Mouse (Mus musculus) embryonic facial prominence, embryonic 11.5 days (tissue): ENCODE results near the gene Bcar3. TPM values are rescaled to one million over a fixed set of nuclear protein-coding genes. Genes with fewer than 3 reads are reported as not detected.
A peak's percentile ranks its signal among the peaks of the same experiment; 100 is the strongest.
"Not testable (repeated sequence)": the region's sequence is repeated elsewhere in the genome, so short reads cannot be mapped to it uniquely, and the experiment has no call there.

Experiments
- ATAC-seq: fragments of 200-750 bp; cut with Nextera tagmentation; replicated peaks from 2 replicates; pipeline ENCODE4 v1.8.0; 2017; ENCODE audit warnings: low read depth; ENCODE audit not compliant: insufficient number of reproducible peaks, low FRiP score, low TSS enrichment
- DNase-seq: peaks from one replicate; pipeline ENCODE4 v3.0.0-alpha.2; 2015; ENCODE audit warnings: low spot score
- H3K27ac ChIP-seq: fragments of 300-500 bp; sonication (generic); replicated peaks from 2 replicates; pipeline ENCODE4 v1.5.1; 2014; ENCODE audit warnings: mild to moderate bottlenecking, low read depth, low read length, control low read depth
- H3K27me3 ChIP-seq: fragments of 300-500 bp; sonication (generic); 2 replicates; pipeline ENCODE4 v1.6.1; 2014; ENCODE audit warnings: mild to moderate bottlenecking, low read length, moderate library complexity, mixed read lengths; ENCODE audit not compliant: control insufficient read depth, insufficient read depth
- H3K36me3 ChIP-seq: fragments of 300-500 bp; sonication (generic); replicated peaks from 2 replicates; pipeline ENCODE4 v1.6.1; 2014; ENCODE audit warnings: low read depth, mild to moderate bottlenecking, low read length, moderate library complexity, mixed read lengths; ENCODE audit not compliant: control insufficient read depth, insufficient read depth
- H3K4me1 ChIP-seq: fragments of 300-500 bp; sonication (generic); 2 replicates; pipeline ENCODE4 v1.6.1; 2014; ENCODE audit warnings: low read length, mixed read lengths; ENCODE audit not compliant: control insufficient read depth, insufficient read depth
- H3K4me2 ChIP-seq: fragments of 300-500 bp; sonication (generic); 2 replicates; pipeline ENCODE4 v1.6.1; 2014; ENCODE audit warnings: low read depth, mild to moderate bottlenecking, control low read depth, low read length, moderate library complexity
- H3K4me3 ChIP-seq: fragments of 300-500 bp; sonication (generic); 2 replicates; pipeline ENCODE4 v1.5.1; 2014; ENCODE audit warnings: low read depth, low read length, control low read depth
- H3K9ac ChIP-seq: fragments of 300-500 bp; sonication (generic); replicated peaks from 2 replicates; pipeline ENCODE4 v1.6.1; 2014; ENCODE audit warnings: mild to moderate bottlenecking, control low read depth, low read length
- H3K9me3 ChIP-seq: fragments of 300-500 bp; sonication (generic); replicated peaks from 2 replicates; pipeline ENCODE4 v1.6.1; 2016; ENCODE audit warnings: mild to moderate bottlenecking, low read length, inconsistent platforms, mixed read lengths; ENCODE audit not compliant: control insufficient read depth
- WGBS: fragments of 180-500 bp; shearing (Covaris S2); extraction: QIAGEN DNeasy Blood & Tissue Kit; methylation state at CpG from one replicate; pipeline ENCODE4 v1.1.7; 2014; 5-methylcytosine and 5-hydroxymethylcytosine counted together
- polyA plus RNA-seq: library from polyadenylated mRNA; unstranded; fragments of >200 nt; fragmentation: Nextera tagmentation; extraction: Ambion mirVana; gene quantifications from 2 replicates; pipeline ENCODE4 v1.2.1, GENCODE M21; 2014

Gene Bcar3
- polyA plus RNA-seq, 1 experiment from 2014 or later, result 8.4 TPM

GRCm38 (mm10) chr3:122393411-122393810, 99.5 kb downstream of the Bcar3 start:
- H3K4me3 ChIP-seq, H3K9me3 ChIP-seq, H3K4me2 ChIP-seq, H3K9ac ChIP-seq, H3K36me3 ChIP-seq, H3K27me3 ChIP-seq, H3K27ac ChIP-seq, H3K4me1 ChIP-seq, ATAC-seq, DNase-seq: not testable (repeated sequence)
- 50% methylated on average over 4 of the region's 4 CpGs for WGBS

- H3K4me1 ChIP-seq, result no peaks in the 10 kb centered on the region
- no peaks in the 10 kb centered on the region for H3K27me3 ChIP-seq
- no peaks in the 10 kb centered on the region for H3K9me3 ChIP-seq
- DNase-seq, result no peak
- no peaks in the 10 kb centered on the region for H3K36me3 ChIP-seq
- no peak overlapping the region for H3K27ac ChIP-seq
- no peak overlapping the region for H3K4me3 ChIP-seq
- H3K4me2 ChIP-seq, result no peak overlapping the region
- no peak overlapping the region for H3K9ac ChIP-seq
- no peak for ATAC-seq
- WGBS, result 74% methylated on average over 12 of the region's 12 CpGs
Measured at GRCm38 (mm10) chr3:122393836-122394374, 100.0 kb downstream of the Bcar3 start.

GRCm38 (mm10) chr3:122396957-122397356, 103.0 kb downstream of the Bcar3 start:
- no peak overlapping the region for H3K27ac ChIP-seq
- no peaks in the 10 kb centered on the region for H3K4me1 ChIP-seq
- peak; percentile 56 for ATAC-seq
- no peak overlapping the region for H3K4me2 ChIP-seq
- H3K9ac ChIP-seq, result no peak overlapping the region
- H3K9me3 ChIP-seq, result no peaks in the 10 kb centered on the region
- DNase-seq, result no peak
- no peaks in the 10 kb centered on the region for H3K27me3 ChIP-seq
- 82% methylated on average over 4 of the region's 4 CpGs for WGBS
- H3K4me3 ChIP-seq, result no peak overlapping the region
- H3K36me3 ChIP-seq, result no peaks in the 10 kb centered on the region

DNA sequence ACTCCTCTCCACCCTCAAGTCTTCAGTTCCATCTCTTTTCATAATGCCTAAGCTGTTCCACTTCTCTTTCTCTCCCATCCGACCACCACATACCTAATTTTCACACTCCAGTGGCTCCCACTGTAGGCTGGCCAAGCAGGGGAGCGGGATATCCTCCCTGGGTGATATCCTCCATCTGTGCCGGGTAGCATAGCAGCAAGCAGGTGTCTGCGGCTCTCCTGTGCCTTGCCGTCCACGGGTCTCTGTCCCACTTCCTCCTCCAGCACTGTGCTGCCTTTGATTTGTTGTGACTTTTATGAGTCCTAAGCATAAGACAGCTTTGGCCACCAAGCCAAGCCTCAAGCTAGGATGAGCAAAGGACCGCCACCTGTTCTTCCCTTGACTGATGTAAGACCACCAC, 103.5 kb downstream of the Bcar3 start:
- no peak for DNase-seq
- Histone ChIP-seq H3K27me3 (no peaks in the 10 kb centered on the region), H3K4me3 (no peak overlapping the region), H3K4me2 (no peak overlapping the region), H3K9me3 (no peaks in the 10 kb centered on the region), H3K27ac (no peak overlapping the region), H3K36me3 (no peaks in the 10 kb centered on the region), H3K9ac (no peak overlapping the region), H3K4me1 (no peaks in the 10 kb centered on the region)
- 82% methylated on average over 7 of the region's 7 CpGs for WGBS
- ATAC-seq, result no peak

GRCm38 (mm10) chr3:122401011-122401410, 107.1 kb downstream of the Bcar3 start:
- H3K9ac ChIP-seq, result no peak overlapping the region
- no peaks in the 10 kb centered on the region for H3K27me3 ChIP-seq
- no peaks in the 10 kb centered on the region for H3K4me1 ChIP-seq
- no peak overlapping the region for H3K27ac ChIP-seq
- ATAC-seq (no peak), DNase-seq (no peak)
- H3K4me2 ChIP-seq, result no peak overlapping the region
- H3K9me3 ChIP-seq, result no peaks in the 10 kb centered on the region
- no peak overlapping the region for H3K4me3 ChIP-seq
- 86% methylated on average over 2 of the region's 2 CpGs for WGBS
- no peaks in the 10 kb centered on the region for H3K36me3 ChIP-seq

DNA sequence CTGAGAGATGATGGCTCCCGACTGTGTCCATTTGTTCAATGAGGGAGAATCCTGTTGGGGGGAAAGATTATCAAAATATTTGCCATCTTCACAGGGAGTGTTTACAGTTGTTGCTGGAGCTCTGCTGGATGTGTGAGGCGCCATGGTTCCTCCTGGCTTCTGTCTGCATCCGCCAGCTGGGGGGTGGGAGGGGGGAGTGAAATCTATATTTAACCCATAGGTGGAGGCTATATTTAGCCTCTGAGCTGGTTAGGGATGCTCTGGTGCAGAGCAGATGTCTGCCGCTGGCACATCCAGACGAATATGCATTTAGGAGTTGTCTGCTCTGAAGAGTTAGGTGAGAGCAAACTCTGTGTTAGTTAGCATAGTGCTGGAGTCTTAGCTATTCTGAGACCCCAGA, 108.2 kb downstream of the Bcar3 start:
- Histone ChIP-seq H3K27ac (no peak overlapping the region), H3K4me2 (no peak overlapping the region), H3K9ac (no peak overlapping the region), H3K4me1 (no peaks in the 10 kb centered on the region), H3K9me3 (no peaks in the 10 kb centered on the region), H3K4me3 (no peak overlapping the region), H3K36me3 (no peaks in the 10 kb centered on the region), H3K27me3 (no peaks in the 10 kb centered on the region)
- DNase-seq (no peak), ATAC-seq (no peak)
- WGBS, result 65% methylated on average over 5 of the region's 5 CpGs

DNA sequence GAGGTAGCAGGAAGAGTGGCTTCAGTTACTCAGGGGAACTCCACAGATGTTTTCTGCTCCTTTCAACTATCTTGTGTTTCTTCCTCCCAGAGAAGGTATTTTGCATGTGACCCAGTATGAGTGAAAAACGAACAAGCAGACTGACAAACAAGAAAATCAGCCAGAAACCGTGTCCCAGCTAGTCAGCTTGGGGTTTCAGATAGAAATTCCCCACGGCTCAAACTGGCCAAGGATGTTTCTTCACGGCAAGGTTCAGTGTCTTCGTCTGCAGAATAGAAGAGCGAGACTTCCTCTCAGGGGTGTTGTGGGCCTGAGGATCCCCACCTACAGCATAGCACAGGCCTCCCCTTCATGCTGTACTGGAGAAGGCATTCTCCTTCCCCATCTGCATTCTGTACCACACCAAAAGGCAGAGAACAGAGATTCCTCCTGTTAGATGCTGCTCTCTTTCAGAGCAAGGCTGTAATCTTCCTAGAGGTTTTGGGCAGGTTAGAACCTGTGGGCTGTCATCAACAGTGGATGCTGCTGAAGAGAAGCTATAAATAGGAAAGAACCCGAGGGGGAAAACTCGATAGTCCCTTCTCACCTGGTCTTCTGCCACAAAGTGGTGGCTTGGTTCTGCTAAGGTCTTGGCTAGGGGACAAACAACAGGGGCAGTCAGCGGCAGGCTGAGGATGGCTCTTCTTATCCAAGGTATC, 110.1 kb downstream of the Bcar3 start:
- Histone ChIP-seq H3K27me3 (no peaks in the 10 kb centered on the region), H3K9me3 (no peaks in the 10 kb centered on the region), H3K36me3 (no peaks in the 10 kb centered on the region), H3K27ac (no peak overlapping the region), H3K4me2 (no peak overlapping the region), H3K9ac (no peak overlapping the region), H3K4me1 (no peaks in the 10 kb centered on the region), H3K4me3 (no peak overlapping the region)
- ATAC-seq, result no peak
- no peak for DNase-seq
- WGBS, result 82% methylated on average over 9 of the region's 9 CpGs

DNA sequence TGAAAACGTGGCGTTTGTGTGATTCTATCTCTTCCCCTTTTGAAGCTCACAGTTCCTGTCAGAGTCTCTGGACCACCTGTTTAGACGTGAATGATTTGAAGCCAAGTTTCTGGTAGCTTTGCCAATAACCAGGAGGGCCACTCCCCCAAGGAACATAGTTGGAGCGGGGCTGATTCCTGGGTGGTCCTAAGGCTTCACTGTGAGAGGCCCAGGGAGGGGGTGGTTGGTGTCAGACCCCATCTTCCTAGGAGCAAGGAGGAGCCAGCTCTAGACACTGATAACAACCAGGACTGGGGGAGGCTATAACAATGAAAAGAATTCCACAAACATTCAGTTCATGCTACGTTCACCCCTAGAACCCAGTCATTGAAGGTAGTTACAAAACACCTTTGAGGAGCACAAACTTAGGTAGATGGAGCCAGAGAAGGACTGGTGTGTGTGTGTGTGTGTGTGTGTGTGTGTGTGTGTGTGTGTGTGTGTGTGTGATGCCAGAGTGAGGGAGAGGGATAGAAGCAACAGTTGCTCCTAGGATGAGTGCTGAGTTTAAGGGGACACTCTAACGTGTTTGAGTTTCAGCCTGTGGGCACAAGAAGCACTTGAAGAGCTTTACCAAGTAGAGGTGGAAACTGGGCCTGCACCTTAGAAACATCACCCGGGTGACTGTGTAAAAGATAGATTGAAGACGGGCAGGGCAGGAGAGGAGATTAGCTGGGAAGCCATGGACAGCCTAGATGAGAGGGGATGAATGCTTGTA, 111.4 kb downstream of the Bcar3 start:
- ATAC-seq, result no peak
- no peak overlapping the region for H3K9ac ChIP-seq
- WGBS, result 69% methylated on average over 8 of the region's 8 CpGs

More for the DNA sequence above, 111.4 kb downstream of the Bcar3 start:
- Histone ChIP-seq H3K27ac (no peak overlapping the region), H3K4me2 (no peak overlapping the region), H3K9me3 (no peaks in the 10 kb centered on the region), H3K27me3 (no peaks in the 10 kb centered on the region), H3K4me1 (no peaks in the 10 kb centered on the region), H3K4me3 (no peak overlapping the region), H3K36me3 (no peaks in the 10 kb centered on the region)
- DNase-seq, result no peak
